Mouse (Mus musculus): ENCODE measurements around the gene Ripor3. TPM values are rescaled to one million over a fixed set of nuclear protein-coding genes. Genes with fewer than 3 reads are reported as not detected.

The Ripor3 gene
- polyA plus RNA-seq, 1 experiment from 2014 or later = 0.72 TPM

GRCm38 (mm10) chr2:168003431-168003830 lies 7.0 kb downstream of the Ripor3 start:
- no peaks in the 10 kb centered on the region for H3K36me3 ChIP-seq (ENCODE audit: control insufficient read depth, insufficient read depth, low read length)
- H3K4me3 ChIP-seq (ENCODE audit: low read depth, low read length) = no peak overlapping the region
- H3K9ac ChIP-seq (ENCODE audit: low read length) = no peak overlapping the region
- DNase-seq (ENCODE audit: low spot score) (no peak), ATAC-seq (replicated peaks; ENCODE audit: low FRiP score) (no peak)
- 77% methylated on average over 12 of the region's 12 CpGs for WGBS
- no peaks in the 10 kb centered on the region for H3K4me1 ChIP-seq (replicated peaks; ENCODE audit: control insufficient read depth, insufficient read depth, low read length)
- H3K27me3 ChIP-seq (ENCODE audit: control insufficient read depth, insufficient read depth, low read length) = no peaks in the 10 kb centered on the region
- no peak overlapping the region for H3K27ac ChIP-seq (ENCODE audit: low read depth, low read length)
- no peak overlapping the region for H3K4me2 ChIP-seq (ENCODE audit: low read depth, low read length, severe bottlenecking)
- H3K9me3 ChIP-seq (ENCODE audit: control insufficient read depth, low read length) = no peaks in the 10 kb centered on the region

- no peak for ATAC-seq (replicated peaks; ENCODE audit: low FRiP score)
- H3K4me2 ChIP-seq (ENCODE audit: low read depth, low read length, severe bottlenecking) = no peak overlapping the region
- no peak overlapping the region for H3K27ac ChIP-seq (ENCODE audit: low read depth, low read length)
- H3K36me3 ChIP-seq (ENCODE audit: control insufficient read depth, insufficient read depth, low read length) = no peaks in the 10 kb centered on the region
- WGBS = 74% methylated on average over 2 of the region's 2 CpGs
- H3K27me3 ChIP-seq (ENCODE audit: control insufficient read depth, insufficient read depth, low read length) = no peaks in the 10 kb centered on the region
- H3K4me3 ChIP-seq (ENCODE audit: low read depth, low read length) = no peak overlapping the region
- no peak overlapping the region for H3K9ac ChIP-seq (ENCODE audit: low read length)
- DNase-seq (ENCODE audit: low spot score) = no peak
- H3K4me1 ChIP-seq (replicated peaks; ENCODE audit: control insufficient read depth, insufficient read depth, low read length) = no peaks in the 10 kb centered on the region
- no peaks in the 10 kb centered on the region for H3K9me3 ChIP-seq (ENCODE audit: control insufficient read depth, low read length)
These were observed 7.5 kb downstream of the Ripor3 start for GRCm38 (mm10) chr2:168002884-168003283.

GRCm38 (mm10) chr2:168002188-168002587 lies 8.2 kb downstream of the Ripor3 start:
- no peak for ATAC-seq (replicated peaks; ENCODE audit: low FRiP score)
- WGBS = 58% methylated on average over 4 of the region's 4 CpGs
- H3K36me3 ChIP-seq (ENCODE audit: control insufficient read depth, insufficient read depth, low read length) = no peaks in the 10 kb centered on the region

GRCm38 (mm10) chr2:167999145-167999743 lies 11.2 kb downstream of the Ripor3 start:
- H3K27me3 ChIP-seq (ENCODE audit: control insufficient read depth, insufficient read depth, low read length) = no peaks in the 10 kb centered on the region
- H3K27ac ChIP-seq (ENCODE audit: low read depth, low read length) = no peak overlapping the region
- H3K4me3 ChIP-seq (ENCODE audit: low read depth, low read length) = no peak overlapping the region
- no peak overlapping the region for H3K4me2 ChIP-seq (ENCODE audit: low read depth, low read length, severe bottlenecking)
- WGBS = 63% methylated on average over 3 of the region's 3 CpGs
- DNase-seq (ENCODE audit: low spot score) (no peak), ATAC-seq (replicated peaks; ENCODE audit: low FRiP score) (no peak)
- no peaks in the 10 kb centered on the region for H3K4me1 ChIP-seq (replicated peaks; ENCODE audit: control insufficient read depth, insufficient read depth, low read length)
- no peaks in the 10 kb centered on the region for H3K36me3 ChIP-seq (ENCODE audit: control insufficient read depth, insufficient read depth, low read length)
- H3K9me3 ChIP-seq (ENCODE audit: control insufficient read depth, low read length) = no peaks in the 10 kb centered on the region
- no peak overlapping the region for H3K9ac ChIP-seq (ENCODE audit: low read length)

More at GRCm38 (mm10) chr2:168002188-168002587, 8.2 kb downstream of the Ripor3 start:
- Histone ChIP-seq H3K27ac (ENCODE audit: low read depth, low read length) (no peak overlapping the region), H3K4me1 (replicated peaks; ENCODE audit: control insufficient read depth, insufficient read depth, low read length) (no peaks in the 10 kb centered on the region), H3K9me3 (ENCODE audit: control insufficient read depth, low read length) (no peaks in the 10 kb centered on the region), H3K9ac (ENCODE audit: low read length) (no peak overlapping the region), H3K4me2 (ENCODE audit: low read depth, low read length, severe bottlenecking) (no peak overlapping the region), H3K4me3 (ENCODE audit: low read depth, low read length) (no peak overlapping the region), H3K27me3 (ENCODE audit: control insufficient read depth, insufficient read depth, low read length) (no peaks in the 10 kb centered on the region)
- no peak for DNase-seq (ENCODE audit: low spot score)

GRCm38 (mm10) chr2:167997562-167997961 lies 12.9 kb downstream of the Ripor3 start:
- Histone ChIP-seq H3K27me3 (ENCODE audit: control insufficient read depth, insufficient read depth, low read length) (no peaks in the 10 kb centered on the region), H3K36me3 (ENCODE audit: control insufficient read depth, insufficient read depth, low read length) (no peaks in the 10 kb centered on the region), H3K9ac (ENCODE audit: low read length) (no peak overlapping the region), H3K4me1 (replicated peaks; ENCODE audit: control insufficient read depth, insufficient read depth, low read length) (no peaks in the 10 kb centered on the region), H3K9me3 (ENCODE audit: control insufficient read depth, low read length) (no peaks in the 10 kb centered on the region), H3K4me3 (ENCODE audit: low read depth, low read length) (no peak overlapping the region), H3K27ac (ENCODE audit: low read depth, low read length) (no peak overlapping the region), H3K4me2 (ENCODE audit: low read depth, low read length, severe bottlenecking) (no peak overlapping the region)
- 76% methylated on average over 3 of the region's 3 CpGs for WGBS
- DNase-seq (ENCODE audit: low spot score) (no peak), ATAC-seq (replicated peaks; ENCODE audit: low FRiP score) (no peak)

- WGBS = 61% methylated on average over 8 of the region's 8 CpGs
- H3K27ac ChIP-seq (ENCODE audit: low read depth, low read length) = no peak overlapping the region
- H3K4me3 ChIP-seq (ENCODE audit: low read depth, low read length) = no peak overlapping the region
- H3K36me3 ChIP-seq (ENCODE audit: control insufficient read depth, insufficient read depth, low read length) = no peaks in the 10 kb centered on the region
- no peaks in the 10 kb centered on the region for H3K9me3 ChIP-seq (ENCODE audit: control insufficient read depth, low read length)
- no peak overlapping the region for H3K9ac ChIP-seq (ENCODE audit: low read length)
- no peak for ATAC-seq (replicated peaks; ENCODE audit: low FRiP score)
- H3K4me2 ChIP-seq (ENCODE audit: low read depth, low read length, severe bottlenecking) = no peak overlapping the region
- no peaks in the 10 kb centered on the region for H3K4me1 ChIP-seq (replicated peaks; ENCODE audit: control insufficient read depth, insufficient read depth, low read length)
- H3K27me3 ChIP-seq (ENCODE audit: control insufficient read depth, insufficient read depth, low read length) = no peaks in the 10 kb centered on the region
- DNase-seq (ENCODE audit: low spot score) = no peak
These were observed 13.7 kb downstream of the Ripor3 start for GRCm38 (mm10) chr2:167996672-167997215.

- no peaks in the 10 kb centered on the region for H3K36me3 ChIP-seq (ENCODE audit: control insufficient read depth, insufficient read depth, low read length)
- H3K4me2 ChIP-seq (ENCODE audit: low read depth, low read length, severe bottlenecking) = no peak overlapping the region
- DNase-seq (ENCODE audit: low spot score) (no peak), ATAC-seq (replicated peaks; ENCODE audit: low FRiP score) (no peak)
- H3K27ac ChIP-seq (ENCODE audit: low read depth, low read length) = no peak overlapping the region
- H3K4me3 ChIP-seq (ENCODE audit: low read depth, low read length) = no peak overlapping the region
- whole genome bisulfite sequencing = 69% methylated on average over 19 of the region's 19 CpGs
- no peaks in the 10 kb centered on the region for H3K27me3 ChIP-seq (ENCODE audit: control insufficient read depth, insufficient read depth, low read length)
- no peaks in the 10 kb centered on the region for H3K9me3 ChIP-seq (ENCODE audit: control insufficient read depth, low read length)
- H3K4me1 ChIP-seq (replicated peaks; ENCODE audit: control insufficient read depth, insufficient read depth, low read length) = no peaks in the 10 kb centered on the region
- no peak overlapping the region for H3K9ac ChIP-seq (ENCODE audit: low read length)
These were observed 14.4 kb downstream of the Ripor3 start for GRCm38 (mm10) chr2:167995870-167996635.

GRCm38 (mm10) chr2:167993260-167993659 lies 17.2 kb downstream of the Ripor3 start:
- DNase-seq (ENCODE audit: low spot score) = no peak
- 63% methylated on average over 13 of the region's 13 CpGs for WGBS
- no peaks in the 10 kb centered on the region for H3K4me1 ChIP-seq (replicated peaks; ENCODE audit: control insufficient read depth, insufficient read depth, low read length)
- H3K9me3 ChIP-seq (ENCODE audit: control insufficient read depth, low read length) = no peaks in the 10 kb centered on the region
- H3K36me3 ChIP-seq (ENCODE audit: control insufficient read depth, insufficient read depth, low read length) = no peaks in the 10 kb centered on the region
- ATAC-seq (replicated peaks; ENCODE audit: low FRiP score) = no peak
- no peak overlapping the region for H3K4me2 ChIP-seq (ENCODE audit: low read depth, low read length, severe bottlenecking)
- H3K27me3 ChIP-seq (ENCODE audit: control insufficient read depth, insufficient read depth, low read length) = no peaks in the 10 kb centered on the region
- no peak overlapping the region for H3K9ac ChIP-seq (ENCODE audit: low read length)
- H3K4me3 ChIP-seq (ENCODE audit: low read depth, low read length) = no peak overlapping the region
- H3K27ac ChIP-seq (ENCODE audit: low read depth, low read length) = no peak overlapping the region

Data from forebrain, embryonic 11.5 days (tissue).